Mouse (Mus musculus) kidney, adult 11 months (tissue): ENCODE data around the gene Atp13a2.

Experiments used
- DNase-seq: peaks from one replicate; pipeline ENCODE4 v3.0.0; 2022

Gene Atp13a2

GRCm38 (mm10) chr4:140962207-140962909 is 24.3 kb upstream of the Atp13a2 start:
- DNase-seq = peak; percentile 48

DNA sequence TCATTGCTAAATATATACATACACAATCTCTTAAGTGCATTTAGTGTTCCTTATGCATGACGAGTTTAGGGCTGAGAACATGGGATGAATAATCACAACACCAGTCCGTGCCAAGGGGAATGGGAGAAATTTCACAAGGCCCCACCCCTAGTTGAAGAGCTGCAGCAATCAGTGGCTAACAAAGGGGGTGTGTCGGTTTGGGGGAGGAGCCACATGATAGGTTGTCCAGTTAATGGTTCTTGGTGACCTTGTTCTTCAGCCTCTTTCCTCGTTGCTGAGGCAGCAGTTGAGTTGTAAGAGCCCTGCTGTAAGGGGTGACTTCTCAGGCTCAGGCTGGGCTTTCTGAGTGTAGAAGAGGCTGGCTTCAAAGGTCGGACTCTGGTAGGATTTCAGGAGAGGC is 23.7 kb upstream of the Atp13a2 start:
- peak; percentile 95 for DNase-seq

- DNase-seq = no peak
Measured at GRCm38 (mm10) chr4:140963941-140964597, 22.6 kb upstream of the Atp13a2 start.

- peak; percentile 78 for DNase-seq
Measured at GRCm38 (mm10) chr4:140964620-140965019, 22.1 kb upstream of the Atp13a2 start.

GRCm38 (mm10) chr4:140967386-140968159 is 19.1 kb upstream of the Atp13a2 start:
- DNase-seq = no peak

DNA sequence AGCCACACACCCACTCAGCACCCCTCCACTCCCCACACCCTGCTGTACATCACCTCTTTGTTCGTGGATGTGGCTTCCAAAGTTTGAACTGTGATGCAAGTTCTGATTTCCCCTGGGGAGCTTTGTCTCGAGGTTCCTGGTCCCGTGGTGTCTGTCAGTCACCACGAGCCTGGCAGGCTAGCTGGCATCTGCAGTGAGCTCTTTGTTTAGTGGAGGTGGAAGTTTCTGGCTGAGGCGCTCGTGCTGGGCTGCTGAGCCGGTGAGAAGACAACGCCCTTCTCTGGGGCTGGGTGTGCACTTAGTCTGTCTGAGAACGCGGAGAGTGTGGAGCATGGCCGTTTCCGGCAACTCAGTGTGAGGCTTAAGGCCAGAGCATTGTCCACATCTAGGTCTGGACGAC is 15.0 kb upstream of the Atp13a2 start:
- DNase-seq = no peak

DNA sequence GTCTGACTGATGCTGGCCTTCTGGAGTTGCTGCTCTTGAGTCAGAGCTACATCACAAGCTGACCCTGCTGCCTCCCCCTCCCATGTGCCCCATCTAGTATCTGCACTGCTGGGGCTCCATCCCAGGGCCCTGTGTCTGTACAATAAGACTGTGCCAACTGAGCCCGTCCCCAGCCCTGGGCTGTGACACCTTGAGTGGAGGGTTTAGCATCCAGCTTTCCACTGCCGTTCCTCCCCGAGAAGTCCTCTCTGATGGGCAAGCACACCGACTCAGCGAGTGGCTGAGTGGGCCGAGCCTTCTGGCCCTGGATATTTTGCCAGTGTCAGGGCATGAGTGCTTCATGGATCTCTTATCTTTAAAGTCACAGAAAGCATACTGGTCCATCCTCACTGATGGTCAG is 12.3 kb upstream of the Atp13a2 start:
- no peak for DNase-seq

DNA sequence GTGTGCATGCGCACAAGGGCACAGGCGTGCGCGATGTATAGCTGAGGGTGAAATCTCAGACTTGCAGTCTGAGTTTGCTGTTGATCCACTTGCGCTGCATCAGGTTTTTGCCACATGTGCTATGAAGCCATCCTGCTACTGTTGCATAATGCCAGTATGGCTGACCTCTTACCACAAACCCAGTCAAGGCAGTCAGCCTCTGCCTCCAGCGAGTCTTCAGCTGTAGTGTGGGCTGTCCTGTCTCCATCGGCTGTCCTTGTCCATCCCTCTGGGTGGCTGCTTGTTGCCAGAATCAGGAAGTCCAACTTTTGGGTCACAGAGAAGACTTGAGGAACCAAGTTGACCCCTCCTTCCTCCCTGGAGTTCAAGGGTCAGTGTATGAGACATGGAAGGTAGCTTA is 11.3 kb upstream of the Atp13a2 start:
- no peak for DNase-seq

- no peak for DNase-seq
Measured at GRCm38 (mm10) chr4:140977278-140977677, 9.4 kb upstream of the Atp13a2 start.

- no peak for DNase-seq
Measured at GRCm38 (mm10) chr4:140977886-140978692, 8.6 kb upstream of the Atp13a2 start.

GRCm38 (mm10) chr4:140981605-140982004 is 5.1 kb upstream of the Atp13a2 start:
- no peak for DNase-seq

GRCm38 (mm10) chr4:140982808-140983207 is 3.9 kb upstream of the Atp13a2 start:
- DNase-seq = no peak

DNA sequence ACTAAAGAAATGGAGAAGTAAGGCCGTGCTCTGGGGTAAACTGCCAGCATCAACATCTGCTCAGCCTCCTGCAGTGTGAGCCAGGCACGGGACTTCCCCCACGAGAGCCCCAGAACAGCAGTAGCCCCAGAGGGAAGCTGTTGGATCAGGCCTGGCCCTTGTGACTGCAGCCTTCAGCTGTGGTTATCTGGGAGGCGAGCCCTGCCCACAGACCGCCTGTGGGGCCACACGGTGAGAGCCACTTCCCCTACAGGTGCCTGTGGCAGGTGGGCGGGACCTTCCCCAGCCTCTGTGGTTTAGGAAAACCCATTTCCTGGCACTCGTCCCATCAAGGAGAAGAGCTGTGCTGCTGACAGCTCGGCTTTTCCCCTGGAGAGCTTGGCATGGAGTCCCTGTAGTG is 3.2 kb upstream of the Atp13a2 start:
- DNase-seq = peak; percentile 36

GRCm38 (mm10) chr4:140984544-140984943 is 2.1 kb upstream of the Atp13a2 start:
- DNase-seq = no peak

- DNase-seq = no peak
Measured at GRCm38 (mm10) chr4:140986024-140986710, 506 bp upstream of the Atp13a2 start.

GRCm38 (mm10) chr4:140987476-140987875 is 803 bp downstream of the Atp13a2 start:
- no peak for DNase-seq

GRCm38 (mm10) chr4:140988706-140989290 is 2.1 kb downstream of the Atp13a2 start:
- no peak for DNase-seq

- no peak for DNase-seq
Measured at GRCm38 (mm10) chr4:140989447-140989846, 2.8 kb downstream of the Atp13a2 start.

GRCm38 (mm10) chr4:140992215-140992614 is 5.5 kb downstream of the Atp13a2 start:
- no peak for DNase-seq

DNA sequence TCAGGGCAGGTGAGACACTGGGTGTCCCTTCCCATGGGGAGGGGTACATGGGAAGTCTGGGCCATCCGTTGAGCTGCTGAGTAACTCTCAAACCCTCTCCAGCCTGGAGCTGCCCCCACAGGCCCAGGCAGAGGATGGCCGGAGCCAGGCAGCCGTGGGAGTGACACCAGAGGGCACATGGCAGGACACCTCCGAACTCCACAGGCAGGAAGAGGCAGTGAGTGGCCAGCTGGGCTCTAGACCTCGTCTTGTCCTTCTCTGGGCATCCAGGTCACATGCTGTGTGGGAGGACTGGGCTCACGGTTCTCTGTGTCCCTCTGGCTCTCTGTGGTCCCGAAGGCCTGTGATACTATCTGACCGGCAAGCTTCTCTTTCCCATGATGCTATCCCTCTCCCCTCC is 7.2 kb downstream of the Atp13a2 start:
- no peak for DNase-seq

DNA sequence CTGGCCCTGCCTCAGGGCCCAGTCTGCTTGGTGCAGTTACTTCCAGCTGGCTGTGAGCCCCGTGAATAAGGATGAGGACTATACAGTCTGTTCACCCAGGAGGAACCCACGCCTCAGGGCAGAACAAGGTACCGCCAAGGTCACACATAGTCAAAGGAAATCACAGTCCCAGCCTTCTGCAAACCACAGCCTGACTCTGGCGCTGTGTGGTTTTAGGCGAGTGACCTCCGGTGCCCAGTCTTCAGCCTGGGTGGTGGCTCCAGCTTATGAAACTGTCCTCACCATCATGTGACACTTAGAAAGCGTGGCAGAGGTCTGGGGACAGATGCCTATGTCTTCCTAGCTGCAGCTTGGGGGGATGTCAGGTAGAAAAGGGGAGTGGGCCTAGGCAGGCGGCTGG is 9.1 kb downstream of the Atp13a2 start:
- DNase-seq = no peak

GRCm38 (mm10) chr4:140996812-140997211 is 10.1 kb downstream of the Atp13a2 start:
- DNase-seq = no peak
